Mouse (Mus musculus): ENCODE measurements around the gene Olfr853.

Gene Olfr853

DNA sequence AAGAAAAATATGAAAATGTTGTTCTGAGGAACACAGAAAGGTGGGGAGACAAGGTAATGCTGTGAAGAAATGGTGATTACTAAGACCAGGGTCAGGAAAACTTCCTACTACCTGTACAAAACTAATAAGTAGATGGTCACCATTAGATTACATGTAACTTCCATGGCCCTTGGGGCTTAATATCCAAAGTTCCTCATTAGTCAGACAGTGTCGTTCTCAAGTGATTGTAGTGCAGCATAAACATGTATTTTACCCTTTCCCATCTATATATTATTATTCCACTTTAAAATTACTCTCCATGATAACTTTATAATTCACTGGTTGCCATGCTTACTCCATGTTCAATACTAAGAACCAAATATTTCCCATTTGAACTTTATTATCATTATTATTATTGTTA is at the start of gene Olfr853:
TSS of gene Olfr853 (minus strand) at position 101 of the 400 bp plus-strand sequence.
- DNase-seq (ENCODE audit: low spot score in 2 of 2) = no peak

DNA sequence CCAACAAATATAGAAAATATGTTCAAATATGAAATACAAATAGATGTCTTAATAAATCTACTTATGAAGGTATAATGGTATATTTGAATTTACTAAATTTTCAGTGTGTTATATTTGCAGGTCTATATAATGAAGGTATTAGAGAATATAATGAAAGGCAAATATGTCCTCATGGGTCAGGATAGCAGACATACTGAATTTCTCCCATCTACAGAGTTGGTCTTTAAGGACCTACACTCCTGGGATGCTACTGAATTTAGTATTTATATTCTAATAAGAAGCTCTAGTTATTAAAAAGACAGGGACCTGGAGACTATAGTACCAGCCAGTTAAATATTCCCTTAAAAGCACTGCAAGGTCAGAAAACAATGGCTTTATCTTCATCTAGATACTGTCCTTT is 41.4 kb upstream of the Olfr853 start, which contains the start of gene Olfr855:
TSS of gene Olfr855 (plus strand) at position 301 of the 400 bp plus-strand sequence.
- no peak for DNase-seq (ENCODE audit: low spot score in 2 of 2)

DNA sequence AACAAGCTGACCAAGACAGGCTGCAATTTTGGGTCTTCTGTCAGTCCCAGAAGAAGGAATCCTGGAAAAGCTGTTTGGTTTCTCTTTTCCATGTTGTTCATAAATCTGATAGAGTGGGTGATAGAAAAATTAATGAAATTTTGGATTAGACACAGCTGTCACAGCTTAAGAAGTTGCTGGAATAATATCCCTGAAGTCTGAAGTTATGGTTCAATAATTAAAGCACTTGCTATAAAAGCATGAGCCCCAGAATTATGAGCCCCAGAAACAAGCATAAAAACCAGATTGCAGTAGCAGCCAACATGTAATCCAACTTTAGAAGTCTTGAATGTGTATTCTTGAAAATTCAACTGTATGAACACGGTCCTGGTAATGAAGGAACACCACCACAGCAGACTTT is 26.4 kb upstream of the Olfr853 start, which contains the start of gene Olfr854:
TSS of gene Olfr854 (minus strand) at position 101 of the 400 bp plus-strand sequence.
- DNase-seq (ENCODE audit: low spot score in 2 of 2) = no peak

DNA sequence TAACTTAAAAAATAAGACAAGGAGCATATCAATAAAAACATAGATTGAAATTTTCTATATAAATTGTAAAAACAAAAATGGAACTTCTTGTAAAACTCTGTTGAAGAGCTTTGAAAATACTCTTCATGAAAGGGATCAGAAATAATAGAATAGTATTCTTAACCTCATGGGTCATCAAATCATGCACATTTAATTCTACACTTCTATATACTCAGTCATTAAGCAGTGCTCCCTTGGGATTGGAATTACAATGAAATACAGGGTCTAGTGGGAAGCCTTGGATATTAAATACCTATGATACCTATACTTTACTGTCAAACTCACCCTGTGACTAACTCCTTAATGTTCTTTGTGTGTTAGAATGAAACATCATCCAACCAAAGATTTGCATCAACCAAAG is 47.9 kb downstream of the Olfr853 start, which contains the start of gene Olfr851:
TSS of gene Olfr851 (plus strand) at position 301 of the 400 bp plus-strand sequence.
- no peak for DNase-seq (ENCODE audit: low spot score in 2 of 2)
